Mouse (Mus musculus) macrophage (primary cell): ENCODE data around the gene Ulk4. TPM values are rescaled to one million over a fixed set of nuclear protein-coding genes. Genes with fewer than 3 reads are reported as not detected.

Source experiments
- H3K27ac ChIP-seq: fragments of 350-480 bp; formaldehyde crosslinking; 2 replicates; pipeline ENCODE4 v1.9.0; 2021
- H3K36me3 ChIP-seq: fragments of 350-480 bp; formaldehyde crosslinking; 2 replicates; pipeline ENCODE4 v1.9.0; 2021; ENCODE audit errors: inconsistent target
- H3K4me3 ChIP-seq: fragments of 350-480 bp; formaldehyde crosslinking; 2 replicates; pipeline ENCODE4 v1.9.0; 2021; ENCODE audit errors: inconsistent target
- H3K79me2 ChIP-seq: fragments of 350-480 bp; formaldehyde crosslinking; 2 replicates; pipeline ENCODE4 v1.9.0; 2021; ENCODE audit errors: inconsistent target
- WGBS: methylation state at CpG from one replicate; pipeline ENCODE4 v1.1.7; 2026; ENCODE audit warnings: inconsistent platforms; ENCODE audit not compliant: missing documents; 5-methylcytosine and 5-hydroxymethylcytosine counted together
- polyA plus RNA-seq: library from polyadenylated mRNA; stranded (reverse); fragments of 250-400 nt; gene quantifications from 3 replicates; pipeline ENCODE4 v1.2.4, GENCODE M21; 2018; ENCODE audit warnings: inconsistent platforms

Ulk4 gene
- polyA plus RNA-seq, 1 experiment from 2014 or later: 2.2 TPM

DNA sequence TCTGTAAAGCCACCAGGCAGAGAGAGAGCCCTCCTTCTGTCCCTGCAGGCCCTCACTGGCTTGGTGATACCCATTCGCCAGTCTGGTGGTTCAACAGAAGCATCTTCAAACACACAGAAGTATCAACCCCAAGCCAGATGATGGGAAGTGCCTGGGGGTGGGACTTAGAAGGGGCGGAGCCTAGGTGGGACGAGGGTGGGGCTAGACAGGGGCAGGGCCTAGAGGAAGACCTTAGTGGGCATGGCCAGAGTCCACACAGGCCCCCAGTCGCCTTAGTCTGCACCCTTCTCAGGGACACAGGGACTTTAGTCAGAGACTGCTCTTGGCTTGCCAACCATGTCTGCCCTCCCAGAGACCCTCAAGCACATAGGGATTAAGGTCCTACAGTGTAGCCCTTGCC, 265.5 kb downstream of the Ulk4 start:
- Histone ChIP-seq H3K36me3 (no peaks in the 10 kb centered on the region), H3K27ac (no peak overlapping the region), H3K4me3 (no peak overlapping the region), H3K79me2 (no peaks in the 10 kb centered on the region)
- WGBS: 79% methylated on average over 3 of the region's 4 CpGs

DNA sequence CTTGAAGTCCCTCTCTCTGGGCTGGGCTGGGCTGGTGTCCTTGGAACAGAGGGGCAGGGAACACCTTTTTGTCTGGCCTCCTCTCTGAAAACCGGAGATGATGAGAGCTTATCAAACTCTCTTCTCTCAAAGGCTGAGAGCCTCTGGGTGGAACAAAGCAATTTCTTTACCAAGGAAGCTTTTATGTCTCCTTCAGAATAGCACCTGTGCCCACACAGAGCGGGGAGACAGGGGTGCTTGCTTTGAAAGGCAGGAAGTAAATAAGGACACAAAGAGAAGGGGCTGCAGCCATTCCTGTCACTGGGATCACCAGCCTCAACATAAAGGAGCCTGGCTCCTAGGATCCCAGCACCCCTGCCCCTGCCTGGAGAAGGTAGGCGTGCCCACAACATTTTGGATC, 266.5 kb downstream of the Ulk4 start:
- Histone ChIP-seq H3K36me3 (no peaks in the 10 kb centered on the region), H3K79me2 (no peaks in the 10 kb centered on the region), H3K27ac (no peak overlapping the region), H3K4me3 (no peak overlapping the region)
- 87% methylated on average over 3 of the region's 3 CpGs for WGBS

DNA sequence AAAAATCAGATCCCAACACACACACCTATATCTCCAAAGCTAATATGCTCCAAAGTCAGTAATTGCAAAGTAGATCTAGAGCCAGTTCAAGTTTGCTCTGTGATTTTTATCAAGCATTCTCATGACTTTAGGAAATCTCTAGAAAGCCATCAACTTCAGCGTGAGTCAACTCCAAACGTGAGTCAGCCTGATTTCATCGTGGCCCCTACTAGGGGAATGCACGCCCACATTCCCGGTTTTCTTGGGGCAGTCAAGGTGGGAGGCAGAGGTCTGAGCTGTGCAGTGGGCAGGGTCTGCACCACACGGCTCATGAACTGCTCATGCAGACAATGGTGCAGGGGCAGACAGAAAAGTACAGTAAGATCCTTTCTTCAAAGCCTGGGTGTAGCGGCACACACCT, 271.0 kb downstream of the Ulk4 start:
- Histone ChIP-seq H3K79me2 (no peaks in the 10 kb centered on the region), H3K4me3 (no peak overlapping the region), H3K27ac (no peak overlapping the region), H3K36me3 (no peaks in the 10 kb centered on the region)
- 90% methylated on average over 7 of the region's 7 CpGs for WGBS

DNA sequence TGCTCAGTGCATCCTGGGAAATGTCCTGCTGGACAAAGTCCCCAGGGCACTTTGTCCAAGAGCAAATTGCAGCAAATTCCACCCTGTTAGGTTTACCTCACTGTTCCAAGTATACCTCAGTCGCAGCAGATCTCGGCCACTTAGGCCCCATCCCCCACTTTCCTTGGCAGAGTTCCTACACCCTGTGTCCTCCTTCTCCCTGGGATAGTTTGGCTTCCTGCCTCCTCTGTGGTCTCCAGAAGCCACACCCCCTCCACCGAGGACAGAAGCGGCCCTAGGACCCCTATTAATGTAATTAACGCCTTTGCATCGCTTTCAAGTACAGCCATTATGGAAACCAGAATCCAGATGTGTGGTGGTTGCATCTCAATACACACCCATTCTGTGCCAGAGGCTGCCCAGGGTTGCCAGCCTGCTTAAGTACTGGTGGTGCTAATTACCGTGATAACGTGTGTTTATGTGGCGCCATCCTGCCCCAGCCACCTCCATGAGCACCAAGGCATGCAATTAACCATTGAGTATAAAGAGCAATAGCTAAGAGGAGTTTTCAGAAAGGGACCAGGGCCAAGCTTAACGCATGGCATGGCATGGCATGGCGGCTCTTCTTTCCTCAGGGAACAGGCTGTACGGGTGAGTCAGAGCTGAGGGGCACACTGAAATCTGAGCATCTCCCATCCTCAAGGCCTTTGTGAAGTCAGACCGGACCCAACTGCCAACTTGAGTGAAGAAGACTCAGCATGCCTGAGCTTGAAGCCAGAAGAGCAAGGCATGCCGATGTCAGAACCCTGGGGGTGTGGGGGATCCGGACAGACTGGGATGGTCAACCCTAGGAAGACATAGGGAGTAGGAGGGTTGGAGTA, 275.1 kb downstream of the Ulk4 start:
- Histone ChIP-seq H3K79me2 (no peaks in the 10 kb centered on the region), H3K27ac (no peak overlapping the region), H3K4me3 (no peak overlapping the region), H3K36me3 (no peaks in the 10 kb centered on the region)
- WGBS: 89% methylated on average over 15 of the region's 15 CpGs

DNA sequence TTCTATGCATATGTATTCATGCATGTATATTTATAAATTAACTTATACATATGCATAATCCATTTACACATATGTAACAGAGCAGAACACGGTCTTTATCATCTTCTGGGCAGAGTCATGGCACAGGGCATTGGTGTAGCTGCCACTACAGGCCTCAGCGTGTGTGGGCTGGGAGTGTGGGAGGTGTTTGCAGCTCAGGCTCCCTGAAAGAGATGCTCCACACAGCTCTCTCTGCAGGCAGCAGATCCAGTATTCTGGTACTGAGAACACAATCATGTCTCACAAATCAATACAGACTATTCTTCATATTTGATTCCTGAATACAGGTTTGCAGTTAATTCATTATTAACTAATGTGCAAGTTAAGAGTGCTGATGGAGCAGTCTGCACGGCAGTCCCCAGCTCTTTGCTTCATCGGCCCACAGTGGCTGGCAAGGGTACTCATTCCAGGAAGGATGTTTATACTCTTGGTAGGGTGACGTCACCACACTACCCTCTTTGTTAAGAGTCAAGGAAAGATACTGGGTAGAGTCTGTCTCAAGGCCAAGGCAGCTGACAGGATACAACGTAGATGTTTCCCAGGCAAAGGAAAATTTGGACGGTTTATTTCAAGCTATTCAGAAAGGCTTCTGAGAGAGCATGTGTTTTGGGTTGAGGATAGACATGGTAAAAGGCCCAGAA, 276.2 kb downstream of the Ulk4 start:
- Histone ChIP-seq H3K36me3 (no peaks in the 10 kb centered on the region), H3K4me3 (no peak overlapping the region), H3K79me2 (no peaks in the 10 kb centered on the region), H3K27ac (no peak overlapping the region)
- 87% methylated on average over 7 of the region's 7 CpGs for WGBS

DNA sequence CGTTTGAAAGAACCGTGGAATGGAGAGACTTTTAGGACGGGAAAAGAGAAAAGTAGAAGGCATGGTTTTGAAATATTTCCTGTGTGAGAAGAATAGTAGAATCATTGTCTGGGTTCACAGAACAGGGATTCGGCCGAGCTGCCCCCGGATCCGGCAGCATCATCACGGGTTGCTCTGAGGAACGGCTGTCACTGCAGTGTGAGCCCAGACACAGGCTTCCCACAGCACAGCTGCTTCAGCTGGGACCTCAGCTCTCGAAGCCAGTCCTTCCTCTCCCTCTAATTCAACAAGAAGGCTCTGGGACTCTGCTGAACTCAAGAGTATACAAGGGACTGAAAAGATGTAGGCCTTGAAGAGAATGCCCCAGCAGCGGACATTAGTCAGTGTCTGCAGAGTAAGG, 278.3 kb downstream of the Ulk4 start:
- WGBS: 88% methylated on average over 11 of the region's 11 CpGs
- no peaks in the 10 kb centered on the region for H3K79me2 ChIP-seq

DNA sequence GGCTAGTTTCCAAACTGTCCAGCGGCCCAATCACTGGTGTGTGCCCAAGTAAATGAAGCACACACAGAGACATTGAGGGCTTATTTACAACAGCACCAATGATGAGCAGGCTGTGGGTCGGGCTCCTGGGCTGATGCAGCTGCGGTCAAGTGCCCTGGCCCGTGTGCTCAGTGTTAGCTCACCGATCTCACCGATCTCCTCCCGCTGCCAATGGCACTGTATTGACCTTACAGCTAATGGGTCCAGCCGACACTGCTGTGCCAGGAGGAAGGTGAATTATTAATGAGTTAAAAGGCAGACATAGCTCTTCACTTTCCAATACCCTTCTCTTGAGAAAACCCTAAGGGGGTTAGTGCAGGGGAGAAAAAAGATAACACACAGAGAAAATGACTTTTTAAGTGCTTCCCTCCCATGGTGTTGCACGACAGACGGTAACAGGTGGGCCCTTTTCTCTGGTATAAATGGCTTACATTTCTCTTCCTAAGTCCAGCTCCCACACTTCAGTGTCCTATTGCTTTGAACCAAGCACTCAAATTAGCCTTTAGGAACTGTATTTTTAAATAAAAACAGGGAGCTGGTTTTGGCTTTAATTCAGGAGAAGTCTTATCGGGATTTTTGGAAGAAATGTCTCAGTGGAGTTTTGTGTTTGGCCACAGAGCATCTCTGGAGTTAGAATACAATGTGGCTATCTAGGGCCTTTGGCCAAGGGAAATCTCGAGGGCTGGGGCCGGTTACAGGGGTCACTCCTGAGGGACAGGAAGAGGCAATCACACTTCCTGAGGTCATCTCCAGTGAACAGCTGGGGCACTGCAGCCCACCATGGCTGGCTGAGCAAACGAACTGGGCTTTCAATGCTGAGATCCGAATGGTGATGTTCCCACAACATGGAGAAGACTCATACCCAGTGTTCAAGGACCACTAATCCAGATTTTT, 282.5 kb downstream of the Ulk4 start:
- no peaks in the 10 kb centered on the region for H3K79me2 ChIP-seq
- WGBS: 90% methylated on average over 14 of the region's 15 CpGs
- H3K27ac ChIP-seq: no peak overlapping the region
- no peaks in the 10 kb centered on the region for H3K36me3 ChIP-seq
- no peak overlapping the region for H3K4me3 ChIP-seq

More for the DNA sequence above, 278.3 kb downstream of the Ulk4 start:
- no peak overlapping the region for H3K27ac ChIP-seq
- no peak overlapping the region for H3K4me3 ChIP-seq
- H3K36me3 ChIP-seq: no peaks in the 10 kb centered on the region

DNA sequence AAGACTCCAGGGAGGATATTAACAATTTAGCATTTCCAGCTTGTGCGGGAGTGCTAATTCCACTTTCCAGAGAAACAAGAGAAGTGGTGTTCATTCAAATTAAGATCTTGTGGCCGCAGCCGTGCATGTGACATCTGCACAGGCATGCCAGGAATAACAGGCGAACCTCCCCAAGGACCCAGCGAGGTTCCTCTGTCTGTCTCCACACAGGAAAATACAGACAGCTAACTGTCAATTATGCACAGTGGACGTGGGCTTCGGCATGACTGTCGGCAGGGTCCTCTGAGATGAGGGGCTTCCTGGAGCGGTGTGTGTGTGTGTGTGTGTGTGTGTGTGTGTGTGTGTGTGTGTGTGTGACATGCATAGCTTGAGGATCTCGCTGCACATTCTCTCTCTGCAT, 284.0 kb downstream of the Ulk4 start:
- WGBS: 85% methylated on average over 9 of the region's 10 CpGs
- no peaks in the 10 kb centered on the region for H3K36me3 ChIP-seq
- H3K27ac ChIP-seq: no peak overlapping the region
- H3K4me3 ChIP-seq: no peak overlapping the region
- no peaks in the 10 kb centered on the region for H3K79me2 ChIP-seq

DNA sequence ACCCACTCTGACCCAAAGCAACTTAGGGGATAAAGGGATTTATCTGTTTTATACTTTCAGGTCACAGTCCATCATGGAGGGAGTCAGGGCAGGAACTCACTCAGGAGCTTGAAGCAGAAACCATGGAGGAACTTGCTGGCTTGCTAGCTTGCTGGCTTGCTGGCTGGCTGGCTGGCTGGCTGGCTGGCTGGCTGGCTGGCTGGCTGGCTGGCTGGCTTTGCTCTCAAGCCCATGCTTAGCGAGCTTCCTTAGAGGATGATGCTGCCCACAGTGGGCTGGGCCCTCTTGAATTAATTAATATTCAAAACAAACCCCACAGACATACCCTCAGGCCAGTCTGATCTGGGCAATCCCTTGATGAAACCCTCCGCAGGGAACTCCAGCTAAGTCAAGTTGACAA, 285.2 kb downstream of the Ulk4 start:
- Histone ChIP-seq H3K36me3 (no peaks in the 10 kb centered on the region), H3K4me3 (no peak overlapping the region), H3K27ac (no peak overlapping the region), H3K79me2 (no peaks in the 10 kb centered on the region)
- WGBS: 52% methylated on average over 2 of the region's 2 CpGs

DNA sequence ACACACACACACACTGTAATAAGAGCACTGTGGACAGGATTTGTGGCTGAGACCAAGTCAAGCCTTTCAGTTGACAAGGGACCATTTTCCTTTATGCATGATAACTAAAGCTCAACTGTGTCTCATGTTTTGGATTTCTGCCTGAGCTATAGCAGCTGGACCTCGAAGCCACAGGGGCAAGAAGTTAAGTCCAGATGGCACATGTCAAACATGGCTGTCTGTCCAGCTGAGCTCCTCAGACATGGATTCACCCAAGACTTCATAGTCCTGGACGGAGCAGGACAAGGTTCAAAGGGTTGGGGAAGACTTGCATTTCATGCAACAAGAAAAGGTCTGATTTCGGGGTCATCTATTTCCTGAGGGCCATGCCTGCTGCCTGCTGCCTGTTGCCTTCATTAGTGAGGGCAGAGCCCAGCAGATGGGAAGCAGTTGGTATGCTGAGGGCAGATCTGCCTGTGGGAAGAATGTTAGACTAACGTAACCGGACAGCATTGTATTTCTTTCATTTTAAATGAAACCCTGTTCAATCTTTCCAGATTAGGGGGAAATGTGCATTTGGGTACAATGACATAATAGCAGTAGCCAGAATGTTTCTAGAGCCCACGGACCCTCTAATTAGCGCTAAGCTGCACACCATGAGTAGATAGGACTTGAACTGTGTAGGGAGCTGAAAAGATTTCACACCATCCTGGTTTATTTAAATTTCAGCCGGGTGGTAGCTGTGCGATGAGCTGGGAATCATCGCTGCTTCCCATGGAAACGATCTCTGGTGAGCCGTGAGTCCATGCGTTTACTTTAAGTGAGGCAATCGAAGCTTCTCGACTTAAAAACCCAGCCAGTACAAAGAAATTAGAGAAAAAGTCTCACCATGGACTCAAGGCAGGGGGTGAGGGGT, 286.9 kb downstream of the Ulk4 start:
- WGBS: 89% methylated on average over 15 of the region's 15 CpGs

DNA sequence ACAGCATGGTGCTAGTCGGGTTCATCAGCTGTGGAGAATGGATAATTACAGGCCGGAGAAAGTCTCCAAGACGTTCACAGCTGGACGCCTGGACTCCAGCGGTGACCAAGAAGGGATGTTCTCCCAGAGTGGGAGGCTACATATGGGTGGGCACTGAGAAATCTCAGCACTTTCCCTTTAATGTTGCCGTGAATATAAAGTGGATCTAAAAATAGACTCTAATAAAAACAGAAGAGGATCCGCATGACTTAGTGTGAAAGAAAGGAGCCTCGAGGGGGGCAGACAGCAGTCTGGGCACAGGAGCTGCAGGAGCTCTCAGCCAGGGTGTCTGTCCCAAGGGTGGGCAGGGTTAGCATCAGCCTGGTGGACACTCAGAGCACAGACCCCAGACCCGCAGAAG, 288.9 kb downstream of the Ulk4 start:
- Histone ChIP-seq H3K79me2 (no peaks in the 10 kb centered on the region), H3K27ac (no peak overlapping the region), H3K4me3 (no peak overlapping the region), H3K36me3 (no peaks in the 10 kb centered on the region)
- 72% methylated on average over 9 of the region's 9 CpGs for WGBS

More for the DNA sequence above, 286.9 kb downstream of the Ulk4 start:
- H3K4me3 ChIP-seq: no peak overlapping the region
- no peaks in the 10 kb centered on the region for H3K79me2 ChIP-seq
- H3K36me3 ChIP-seq: no peaks in the 10 kb centered on the region
- H3K27ac ChIP-seq: no peak overlapping the region

DNA sequence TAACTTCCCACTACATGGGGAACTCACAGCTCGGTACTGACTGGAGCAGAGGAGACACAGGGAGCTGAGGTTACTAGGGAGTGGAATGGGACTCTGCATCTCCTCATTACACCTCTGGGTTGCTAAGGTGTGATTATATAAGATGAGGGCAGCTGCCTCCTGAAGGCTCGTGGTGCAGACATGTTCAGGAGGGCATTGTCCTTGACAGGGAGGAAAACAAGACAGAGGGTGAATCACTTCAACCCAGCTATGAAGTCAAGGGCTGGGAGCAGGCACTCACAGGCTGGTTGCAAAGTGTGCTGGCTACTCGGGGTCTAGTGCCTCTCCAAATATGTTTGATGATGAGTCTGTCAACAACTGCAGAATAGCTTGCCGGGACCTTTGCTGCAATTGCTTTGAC, 290.0 kb downstream of the Ulk4 start:
- no peak overlapping the region for H3K27ac ChIP-seq
- H3K4me3 ChIP-seq: no peak overlapping the region
- no peaks in the 10 kb centered on the region for H3K36me3 ChIP-seq
- WGBS: 93% methylated on average over 4 of the region's 4 CpGs
- H3K79me2 ChIP-seq: no peaks in the 10 kb centered on the region

DNA sequence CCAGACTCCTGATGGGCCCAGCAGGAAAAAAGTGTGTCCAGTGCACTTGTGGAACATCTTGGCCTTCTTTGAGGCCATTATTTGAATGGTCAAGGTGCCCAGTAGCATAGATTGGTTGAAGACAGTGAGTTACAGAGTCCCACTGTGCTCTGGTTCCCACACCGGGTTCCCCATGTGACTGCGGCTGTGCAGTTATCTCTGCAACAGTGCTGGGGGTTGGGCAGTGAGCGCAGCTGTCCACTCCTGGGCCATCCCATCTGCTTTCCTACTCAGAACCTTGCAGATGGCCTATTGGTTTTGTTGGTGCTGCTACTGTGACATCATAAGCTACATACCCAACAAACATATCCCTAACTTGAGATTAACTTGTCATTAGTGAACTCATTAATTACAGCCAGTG, 290.7 kb downstream of the Ulk4 start:
- no peaks in the 10 kb centered on the region for H3K79me2 ChIP-seq
- H3K36me3 ChIP-seq: no peaks in the 10 kb centered on the region
- H3K4me3 ChIP-seq: no peak overlapping the region
- 97% methylated on average over 3 of the region's 3 CpGs for WGBS
- H3K27ac ChIP-seq: no peak overlapping the region

DNA sequence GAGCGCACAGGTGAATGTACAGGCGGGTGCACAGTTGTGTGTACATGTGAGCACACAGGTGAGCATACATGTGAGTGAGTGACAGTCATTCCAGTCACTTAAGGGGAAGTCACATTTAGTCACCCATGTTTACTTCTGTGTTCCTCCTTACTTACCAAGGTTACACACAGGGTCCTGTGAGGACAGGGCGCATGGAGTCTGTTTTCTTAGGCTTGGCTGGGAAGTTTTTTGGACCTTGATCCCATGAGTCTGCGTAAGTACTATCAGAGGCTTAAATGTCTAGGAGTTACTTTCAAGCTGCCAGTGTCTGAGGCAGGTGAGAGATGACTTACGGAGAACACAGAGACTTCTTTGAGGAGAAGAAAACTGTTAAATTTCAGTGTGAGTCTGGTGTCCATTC, 291.5 kb downstream of the Ulk4 start:
- 95% methylated on average over 5 of the region's 5 CpGs for WGBS
- H3K36me3 ChIP-seq: no peaks in the 10 kb centered on the region
- no peak overlapping the region for H3K4me3 ChIP-seq
- H3K27ac ChIP-seq: no peak overlapping the region
- no peaks in the 10 kb centered on the region for H3K79me2 ChIP-seq
